Comparison of ENCODE assay signal across 13 mouse cellular contexts in the genomic region with DNA sequence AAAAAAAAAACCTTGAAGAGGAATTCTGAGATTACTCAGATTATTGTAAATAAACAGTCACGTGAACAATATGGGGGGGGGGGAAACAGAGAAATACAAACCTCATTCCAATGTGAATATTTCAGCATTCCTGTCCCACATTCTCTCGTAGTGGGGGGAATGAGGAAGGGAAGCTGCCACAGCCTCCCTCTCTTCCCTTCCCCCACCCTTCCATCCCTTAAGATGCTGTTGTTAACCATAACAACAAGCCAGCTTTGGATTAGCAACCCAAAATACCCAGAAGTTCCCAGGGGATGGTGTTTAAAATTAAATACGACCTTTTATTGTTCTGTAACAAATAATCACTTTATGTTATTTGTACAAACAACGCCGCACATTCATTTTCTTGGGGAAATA.
A peak's percentile ranks its signal among the peaks of the same experiment; 100 is the strongest.
DNase-seq lines count a peak whose midpoint lies in the region; ATAC-seq and TF ChIP-seq lines count a peak whose summit lies in the region.
"Had no signal": no experiment of that assay in that cellular context is flagged by ENCODE, and none has a peak within 500 bp of the region (broad histone marks: within the 10 kb centered on the region; RNA-seq: fewer than 3 reads in every experiment).

No protein-coding gene starts in this region.

- H3K4me3 ChIP-seq in cerebellum, adult 2 months (replicated peaks; ENCODE audit: insufficient read depth, low read depth, low read length) = peak overlapping the region; percentile 27
- H3K4me3 ChIP-seq in kidney, embryonic 16.5 days (ENCODE audit: low read length) = no peak overlapping the region
- H3K4me3 ChIP-seq in embryonic facial prominence, embryonic 12.5 days = no peak overlapping the region
- no peak overlapping the region for H3K4me3 ChIP-seq in intestine, embryonic 14.5 days (ENCODE audit: low read depth, low read length)

- TF ChIP-seq CTCF in cerebellum, adult 2 months (IDR thresholded peaks at IDR 0.05; ENCODE audit: borderline replicate concordance, insufficient read depth, low read depth, low read length) = no peak

- 54% methylated on average over 5 of the region's 5 CpGs for WGBS in cerebellum, adult 2 months
- 35% methylated on average over 5 of the region's 5 CpGs for WGBS in kidney, embryonic 16.5 days
- 49% methylated on average over 5 of the region's 5 CpGs for WGBS in embryonic facial prominence, embryonic 12.5 days
- 34% methylated on average over 5 of the region's 5 CpGs for WGBS in intestine, embryonic 14.5 days

- no peak overlapping the region for H3K4me2 ChIP-seq in kidney, embryonic 16.5 days (replicated peaks; ENCODE audit: low read depth, low read length)
- H3K4me2 ChIP-seq in embryonic facial prominence, embryonic 12.5 days (replicated peaks) = 0 out of 2 replicates have a peak overlapping the region, but pooled peaks have one; percentile 9
- peak overlapping the region; percentile 39; the same call in 1 of the 2 replicates for H3K4me2 ChIP-seq in intestine, embryonic 14.5 days (ENCODE audit: low read length)

- no peak for TF ChIP-seq POLR2A in cerebellum, adult 2 months (IDR thresholded peaks at IDR 0.05; ENCODE audit: borderline replicate concordance, insufficient read depth, low read length)

- no peak overlapping the region for H3K9ac ChIP-seq in kidney, embryonic 16.5 days (replicated peaks; ENCODE audit: low read length)
- no peak overlapping the region for H3K9ac ChIP-seq in embryonic facial prominence, embryonic 12.5 days
- H3K9ac ChIP-seq in intestine, embryonic 14.5 days (ENCODE audit: low read length) = no peak overlapping the region

- H3K4me1 ChIP-seq in cerebellum, adult 2 months (ENCODE audit: control insufficient read depth, insufficient read depth, low read length) = 0 out of 2 replicates have a peak, but pooled peaks cover 2% of the 10 kb centered on the region
- H3K4me1 ChIP-seq in kidney, embryonic 16.5 days (ENCODE audit: insufficient read depth, low read length) = peaks cover 38% of the 10 kb centered on the region
- peaks cover 32% of the 10 kb centered on the region for H3K4me1 ChIP-seq in embryonic facial prominence, embryonic 12.5 days
- H3K4me1 ChIP-seq in intestine, embryonic 14.5 days (replicated peaks; ENCODE audit: control insufficient read depth, insufficient read depth, low read length) = peaks cover 42% of the 10 kb centered on the region

- H3K27me3 ChIP-seq in cerebellum, adult 2 months (ENCODE audit: control insufficient read depth, insufficient read depth, low read length) = no peaks in the 10 kb centered on the region
- H3K27me3 ChIP-seq in kidney, embryonic 16.5 days (ENCODE audit: insufficient read depth, low read length) = no peaks in the 10 kb centered on the region
- H3K27me3 ChIP-seq in embryonic facial prominence, embryonic 12.5 days = no peaks in the 10 kb centered on the region
- H3K27me3 ChIP-seq in intestine, embryonic 14.5 days (replicated peaks; ENCODE audit: control insufficient read depth, insufficient read depth, low read length) = no peaks in the 10 kb centered on the region

- ATAC-seq in kidney, embryonic 16.5 days (ENCODE audit: low FRiP score, low TSS enrichment) = no peak
- no peak for ATAC-seq in embryonic facial prominence, embryonic 12.5 days (ENCODE audit: insufficient number of reproducible peaks, insufficient read depth, low FRiP score, low TSS enrichment)
- ATAC-seq in intestine, embryonic 14.5 days (replicated peaks; ENCODE audit: low FRiP score, low TSS enrichment, low read depth) = no peak
- no peak for ATAC-seq in erythroid progenitor cell, adult 5-6 weeks (replicated peaks; ENCODE audit: low FRiP score, poor library complexity, severe bottlenecking)
- ATAC-seq: activated CD4-positive, CD25-positive, alpha-beta regulatory T cell, adult 4 months had no signal

- no peak for DNase-seq in cerebellum, adult 2 months
- DNase-seq in cerebellum, adult 9-11 months = no peak
- no peak for DNase-seq in kidney, postnatal 25 days
- DNase-seq in intestine, embryonic 14.5 days (ENCODE audit: low spot score) = peak; percentile 45
- DNase-seq in right cerebral cortex, postnatal 14 days = no peak
- DNase-seq: gastrocnemius, postnatal 25 days; thymus, postnatal 25 days had no signal

- no peak overlapping the region for H3K27ac ChIP-seq in cerebellum, adult 2 months (ENCODE audit: insufficient read depth, low read length)
- H3K27ac ChIP-seq in kidney, embryonic 16.5 days (ENCODE audit: low read length) = peak overlapping the region; percentile 67
- H3K27ac ChIP-seq in embryonic facial prominence, embryonic 12.5 days = peak overlapping the region; percentile 50; the same call in 1 of the 2 replicates
- H3K27ac ChIP-seq in intestine, embryonic 14.5 days (ENCODE audit: low read depth) = no peak overlapping the region
- H3K27ac ChIP-seq: layer of hippocampus, adult 2 months; macrophage had no signal

- 0 out of 2 replicates have a peak, but pooled peaks cover 2% of the 10 kb centered on the region for H3K36me3 ChIP-seq in kidney, embryonic 16.5 days (ENCODE audit: insufficient read depth, low read length)
- no peaks in the 10 kb centered on the region for H3K36me3 ChIP-seq in embryonic facial prominence, embryonic 12.5 days
- H3K36me3 ChIP-seq in intestine, embryonic 14.5 days (ENCODE audit: control insufficient read depth, insufficient read depth, low read length) = peaks cover 6% of the 10 kb centered on the region; the same call in 1 of the 2 replicates

- no peaks in the 10 kb centered on the region for H3K9me3 ChIP-seq in kidney, embryonic 16.5 days (ENCODE audit: low read length)
- no peaks in the 10 kb centered on the region for H3K9me3 ChIP-seq in embryonic facial prominence, embryonic 12.5 days
- H3K9me3 ChIP-seq in intestine, embryonic 14.5 days (ENCODE audit: control insufficient read depth, low read length) = no peaks in the 10 kb centered on the region

Comparison
In these comparisons a context has a peak if more than half of its experiments do, and no peak if none do; other contexts are left out.
1. H3K27ac ChIP-seq: peak in kidney, embryonic 16.5 days (single experiment) and embryonic facial prominence, embryonic 12.5 days (single experiment); none in cerebellum, adult 2 months (single experiment) and intestine, embryonic 14.5 days (single experiment).